Mouse (Mus musculus): Measurements from ENCODE around the gene Eipr1. TPM values are rescaled to one million over a fixed set of nuclear protein-coding genes. Genes with fewer than 3 reads are reported as not detected.
"Not testable (repeated sequence)": the region's sequence is repeated elsewhere in the genome, so short reads cannot be mapped to it uniquely, and the experiment has no call there.

The Eipr1 gene
- polyA plus RNA-seq, 1 experiment from 2014 or later: 45.5 TPM

- Histone ChIP-seq H3K36me3 (no peaks in the 10 kb centered on the region), H3K27me3 (ENCODE audit: low read depth, poor library complexity, severe bottlenecking) (no peaks in the 10 kb centered on the region), H3K4me1 (peaks cover 31% of the 10 kb centered on the region), H3K9me3 (replicated peaks) (no peaks in the 10 kb centered on the region), H3K27ac (replicated peaks) (no peak overlapping the region), H3K4me3 (no peak overlapping the region)
- DNase-seq (ENCODE audit: low spot score): no peak
- 93% methylated on average over 1 of the region's 1 CpGs for WGBS
Measured at GRCm38 (mm10) chr12:28906016-28906415, 154.4 kb downstream of the Eipr1 start.

DNA sequence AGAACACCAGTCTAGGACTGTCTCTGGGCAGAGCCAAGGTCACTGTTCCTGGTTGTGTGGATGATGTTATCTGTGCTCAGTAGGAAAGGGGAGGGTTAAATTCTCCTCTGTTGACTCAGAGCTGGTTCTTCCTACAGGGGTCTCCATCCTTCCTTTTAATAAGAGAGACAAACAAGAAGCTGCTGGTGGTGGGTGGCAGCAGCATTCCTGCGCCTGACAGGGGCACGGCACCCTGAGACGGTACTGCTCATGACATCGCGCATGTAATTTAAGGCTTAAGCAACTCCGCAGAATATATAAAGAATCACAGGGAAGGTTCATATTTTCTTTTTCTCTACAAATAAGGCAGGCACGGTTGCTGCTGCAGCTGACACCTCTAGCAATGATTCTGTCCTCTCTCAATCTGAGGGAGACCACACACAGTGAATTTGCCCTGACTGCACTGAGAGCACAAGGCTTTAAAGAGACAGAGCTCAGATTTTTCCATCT, 155.2 kb downstream of the Eipr1 start:
- no peak overlapping the region; the same call in 1 of the 2 replicates for H3K4me3 ChIP-seq
- H3K9me3 ChIP-seq (replicated peaks): no peaks in the 10 kb centered on the region
- no peaks in the 10 kb centered on the region for H3K27me3 ChIP-seq (ENCODE audit: low read depth, poor library complexity, severe bottlenecking)
- DNase-seq (ENCODE audit: low spot score): peak; percentile 49
- H3K36me3 ChIP-seq: no peaks in the 10 kb centered on the region
- H3K27ac ChIP-seq (replicated peaks): peak overlapping the region; percentile 67; the same call in 1 of the 2 replicates
- 31% methylated on average over 7 of the region's 7 CpGs for WGBS
- peaks cover 31% of the 10 kb centered on the region for H3K4me1 ChIP-seq

GRCm38 (mm10) chr12:28907814-28908213, 156.2 kb downstream of the Eipr1 start:
- 25% methylated on average over 9 of the region's 9 CpGs for WGBS
- no peaks in the 10 kb centered on the region for H3K9me3 ChIP-seq (replicated peaks)
- H3K27me3 ChIP-seq (ENCODE audit: low read depth, poor library complexity, severe bottlenecking): no peaks in the 10 kb centered on the region
- H3K4me3 ChIP-seq: no peak overlapping the region
- peaks cover 37% of the 10 kb centered on the region for H3K4me1 ChIP-seq
- H3K36me3 ChIP-seq: no peaks in the 10 kb centered on the region
- H3K27ac ChIP-seq (replicated peaks): peak overlapping the region; percentile 67
- no peak for DNase-seq (ENCODE audit: low spot score)

DNA sequence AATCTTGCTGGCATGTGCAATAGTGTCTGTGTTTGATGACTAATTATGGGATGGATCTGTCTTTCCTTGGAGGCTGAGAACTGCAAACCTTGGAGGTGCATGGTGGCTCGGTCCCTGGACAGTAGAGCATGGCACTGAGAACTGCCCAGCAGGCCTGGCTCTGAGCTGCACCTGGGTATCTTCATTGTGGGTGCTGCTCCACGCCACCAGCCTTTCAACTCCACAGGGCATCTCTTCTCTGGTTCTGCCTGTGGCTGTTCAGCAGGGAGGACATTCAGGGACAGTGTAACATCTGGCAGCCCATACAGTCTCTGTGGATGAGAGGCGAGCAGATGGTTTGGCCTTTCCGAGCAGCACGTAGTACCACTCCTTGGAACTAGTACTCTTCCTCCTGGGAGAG, 158.2 kb downstream of the Eipr1 start:
- no peaks in the 10 kb centered on the region for H3K27me3 ChIP-seq (ENCODE audit: low read depth, poor library complexity, severe bottlenecking)

DNA sequence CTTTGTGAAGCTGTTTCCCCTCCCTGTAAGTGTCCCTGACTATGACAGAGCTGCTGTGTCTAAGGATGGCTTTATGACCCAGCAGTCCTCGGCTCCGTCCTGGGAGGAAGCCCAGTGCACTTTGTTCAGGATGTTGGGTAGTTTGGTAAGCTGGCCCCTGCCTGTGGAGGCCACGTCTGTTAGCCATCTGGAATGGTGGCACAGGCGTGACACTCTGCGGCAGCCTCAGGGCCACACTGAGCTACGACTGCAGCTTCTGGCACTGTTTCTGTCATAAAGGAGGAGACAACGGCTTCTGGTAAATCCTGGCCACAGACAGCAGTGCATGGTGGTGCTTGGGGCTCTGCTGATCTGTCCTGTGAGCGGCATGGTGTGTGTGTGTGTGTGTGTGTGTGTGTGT, 159.0 kb downstream of the Eipr1 start:
- Histone ChIP-seq H3K27me3 (ENCODE audit: low read depth, poor library complexity, severe bottlenecking) (no peaks in the 10 kb centered on the region), H3K4me1 (peaks cover 41% of the 10 kb centered on the region), H3K4me3 (no peak overlapping the region), H3K36me3 (no peaks in the 10 kb centered on the region), H3K9me3 (replicated peaks) (no peaks in the 10 kb centered on the region), H3K27ac (replicated peaks) (peak overlapping the region; percentile 42)
- peak; percentile 11 for DNase-seq (ENCODE audit: low spot score)
- WGBS: 75% methylated on average over 8 of the region's 8 CpGs

More for the DNA sequence above, 158.2 kb downstream of the Eipr1 start:
- no peaks in the 10 kb centered on the region for H3K36me3 ChIP-seq
- H3K9me3 ChIP-seq (replicated peaks): no peaks in the 10 kb centered on the region
- 83% methylated on average over 5 of the region's 5 CpGs for WGBS
- H3K4me3 ChIP-seq: no peak overlapping the region
- peak overlapping the region; percentile 42; the same call in 1 of the 2 replicates for H3K27ac ChIP-seq (replicated peaks)
- peak; percentile 9 for DNase-seq (ENCODE audit: low spot score)
- peaks cover 41% of the 10 kb centered on the region for H3K4me1 ChIP-seq

DNA sequence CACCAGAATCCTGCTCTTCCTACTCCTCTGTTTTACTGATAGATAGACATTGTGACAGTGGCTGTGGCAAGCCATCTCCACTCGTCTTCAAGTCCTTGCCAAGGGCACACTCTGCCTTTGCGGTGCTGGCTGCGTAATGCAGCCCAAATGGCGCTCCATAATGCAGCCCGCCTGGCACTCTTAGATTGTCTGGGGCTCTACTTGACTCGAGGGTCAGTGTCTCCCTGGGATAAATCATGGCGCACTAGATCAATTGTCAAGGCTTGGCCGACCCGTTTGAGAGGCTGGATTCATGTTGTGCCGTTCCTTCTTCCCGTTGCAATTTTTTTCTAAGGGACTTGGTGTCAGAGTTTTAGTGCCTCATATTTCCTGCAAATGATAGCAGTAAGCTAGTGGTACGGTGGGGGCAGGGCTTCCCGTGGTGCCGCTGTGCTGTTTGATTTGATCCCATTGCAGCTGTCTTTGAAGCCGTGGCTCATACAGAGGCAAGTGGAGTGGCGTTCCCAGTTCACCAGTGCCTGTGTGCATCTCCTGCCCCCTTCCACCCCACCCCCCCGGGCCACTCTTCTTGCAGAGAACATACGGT, 160.8 kb downstream of the Eipr1 start:
- peak; percentile 11 for DNase-seq (ENCODE audit: low spot score)
- Histone ChIP-seq H3K36me3 (no peaks in the 10 kb centered on the region), H3K27ac (replicated peaks) (peak overlapping the region; percentile 17; the same call in 1 of the 2 replicates), H3K27me3 (ENCODE audit: low read depth, poor library complexity, severe bottlenecking) (no peaks in the 10 kb centered on the region), H3K9me3 (replicated peaks) (no peaks in the 10 kb centered on the region), H3K4me1 (peaks cover 25% of the 10 kb centered on the region), H3K4me3 (no peak overlapping the region)
- WGBS: 86% methylated on average over 18 of the region's 18 CpGs

DNA sequence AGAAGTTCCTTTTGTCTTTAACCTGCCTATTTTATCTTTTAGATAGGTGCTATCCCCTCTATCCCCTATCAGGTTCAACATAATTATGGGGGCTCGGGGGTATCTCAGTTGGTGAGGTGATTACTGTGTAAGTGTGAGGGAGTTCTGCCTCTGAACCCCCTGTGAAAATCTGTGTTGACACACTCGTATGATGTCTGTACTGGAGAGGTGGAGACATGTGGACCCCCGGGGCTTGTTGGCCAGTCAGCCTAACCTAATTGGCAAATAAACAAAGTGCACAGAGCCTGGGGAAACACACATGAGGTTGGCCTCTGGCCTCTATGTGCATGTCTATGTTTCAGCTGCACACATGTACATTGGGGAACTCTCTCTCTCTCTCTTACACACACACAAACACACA, 161.5 kb downstream of the Eipr1 start:
- H3K4me3 ChIP-seq: no peak overlapping the region
- no peaks in the 10 kb centered on the region for H3K27me3 ChIP-seq (ENCODE audit: low read depth, poor library complexity, severe bottlenecking)
- whole genome bisulfite sequencing: 80% methylated on average over 3 of the region's 3 CpGs
- DNase-seq (ENCODE audit: low spot score): peak; percentile 10
- no peaks in the 10 kb centered on the region for H3K9me3 ChIP-seq (replicated peaks)
- no peak overlapping the region for H3K27ac ChIP-seq (replicated peaks)
- no peaks in the 10 kb centered on the region for H3K36me3 ChIP-seq
- H3K4me1 ChIP-seq: peaks cover 19% of the 10 kb centered on the region

- not testable (repeated sequence) for H3K9me3 ChIP-seq (replicated peaks); H3K27me3 ChIP-seq (ENCODE audit: low read depth, poor library complexity, severe bottlenecking); H3K36me3 ChIP-seq; H3K27ac ChIP-seq (replicated peaks); DNase-seq (ENCODE audit: low spot score); H3K4me3 ChIP-seq
- WGBS: 87% methylated on average over 1 of the region's 1 CpGs
- peaks cover 14% of the 10 kb centered on the region; the same call in 1 of the 2 replicates for H3K4me1 ChIP-seq
Measured at GRCm38 (mm10) chr12:28914056-28914455, 162.5 kb downstream of the Eipr1 start.

Other genes starting within 250 kb of the Eipr1 start
- gene Dcdc2c, start 199.4 kb upstream of the Eipr1 start, polyA plus RNA-seq (2016; fragmentation: Nextera tagmentation; extraction: Ambion mirVana): 0.14 and 0.15 TPM in 2 replicates
- not detected in 2 replicates for gene Allc, start 169.3 kb upstream of the Eipr1 start, polyA plus RNA-seq (2016; fragmentation: Nextera tagmentation; extraction: Ambion mirVana)
- gene Colec11, start 128.4 kb upstream of the Eipr1 start, polyA plus RNA-seq (2016; fragmentation: Nextera tagmentation; extraction: Ambion mirVana): 0.12 and 0.17 TPM in 2 replicates
- gene Rps7, start 115.8 kb upstream of the Eipr1 start, polyA plus RNA-seq (2016; fragmentation: Nextera tagmentation; extraction: Ambion mirVana): 553 and 647 TPM in 2 replicates
- gene Rnaseh1, start 102.2 kb upstream of the Eipr1 start, polyA plus RNA-seq (2016; fragmentation: Nextera tagmentation; extraction: Ambion mirVana): 34.1 and 35.4 TPM in 2 replicates
- gene Adi1, start 76.6 kb upstream of the Eipr1 start, polyA plus RNA-seq (2016; fragmentation: Nextera tagmentation; extraction: Ambion mirVana): 43.3 and 48.1 TPM in 2 replicates
- gene Trappc12, start 1.3 kb upstream of the Eipr1 start, polyA plus RNA-seq (2016; fragmentation: Nextera tagmentation; extraction: Ambion mirVana): 36.3 and 40.1 TPM in 2 replicates